Mouse (Mus musculus): ENCODE measurements around the gene Epn2.

DNA sequence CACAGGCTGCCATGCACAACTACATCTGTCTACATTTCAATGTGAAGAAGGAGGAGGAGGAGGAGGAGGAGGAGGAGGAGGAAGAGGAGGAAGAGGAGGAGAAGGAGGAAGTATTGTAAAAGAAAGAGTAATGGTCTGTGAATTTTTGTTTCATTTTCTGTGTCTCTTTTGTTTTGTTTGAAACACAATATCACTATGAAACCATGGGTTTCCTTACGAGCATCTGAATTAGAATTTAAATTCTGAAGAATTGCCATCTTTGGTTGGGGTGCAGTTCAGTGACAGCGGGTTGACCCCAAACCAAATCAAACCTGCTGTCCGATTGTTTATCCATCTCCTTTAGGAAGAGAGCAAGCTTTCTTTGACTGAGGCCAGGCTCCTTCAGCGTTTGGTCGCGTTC is 39.9 kb upstream of the Epn2 start:
- TF ChIP-seq CTCF (IDR thresholded peaks at IDR 0.05; ENCODE audit: low read depth, low read length): no peak
- TF ChIP-seq EP300 (IDR thresholded peaks at IDR 0.05; ENCODE audit: insufficient read depth, low read depth, low read length): no peak
- TF ChIP-seq POLR2A (IDR thresholded peaks at IDR 0.05; ENCODE audit: insufficient read depth, low read length): no peak

Data from ES-Bruce4 (cell line).